Mouse (Mus musculus): Measurements from ENCODE around the gene Cd180.
"Not testable (repeated sequence)": the region's sequence is repeated elsewhere in the genome, so short reads cannot be mapped to it uniquely, and the experiment has no call there.

The Cd180 gene

GRCm38 (mm10) chr13:102677602-102678001 lies 15.8 kb upstream of the Cd180 start:
- not testable (repeated sequence) for DNase-seq (ENCODE audit: low read depth, low spot score)

- peak; percentile 70 for DNase-seq (ENCODE audit: low read depth, low spot score)
These were observed 14.9 kb upstream of the Cd180 start for GRCm38 (mm10) chr13:102678482-102678881.

- DNase-seq (ENCODE audit: low read depth, low spot score), result no peak
These were observed 8.5 kb upstream of the Cd180 start for GRCm38 (mm10) chr13:102684890-102685289.

- no peak for DNase-seq (ENCODE audit: low read depth, low spot score)
These were observed 5.2 kb upstream of the Cd180 start for GRCm38 (mm10) chr13:102688121-102688520.

- no peak for DNase-seq (ENCODE audit: low read depth, low spot score)
These were observed 3.9 kb upstream of the Cd180 start for GRCm38 (mm10) chr13:102689201-102690090.

- DNase-seq (ENCODE audit: low read depth, low spot score), result no peak
These were observed 3.2 kb upstream of the Cd180 start for GRCm38 (mm10) chr13:102690184-102690583.

GRCm38 (mm10) chr13:102691408-102692150 lies 1.8 kb upstream of the Cd180 start:
- DNase-seq (ENCODE audit: low read depth, low spot score), result peak; percentile 16

GRCm38 (mm10) chr13:102694154-102694553 lies 796 bp downstream of the Cd180 start:
- no peak for DNase-seq (ENCODE audit: low read depth, low spot score)

GRCm38 (mm10) chr13:102695121-102695905 lies 2.0 kb downstream of the Cd180 start:
- DNase-seq (ENCODE audit: low read depth, low spot score), result no peak

GRCm38 (mm10) chr13:102698335-102698734 lies 5.0 kb downstream of the Cd180 start:
- no peak for DNase-seq (ENCODE audit: low read depth, low spot score)

- DNase-seq (ENCODE audit: low read depth, low spot score), result peak; percentile 72
These were observed 5.5 kb downstream of the Cd180 start for GRCm38 (mm10) chr13:102698751-102699323.

GRCm38 (mm10) chr13:102700176-102700575 lies 6.8 kb downstream of the Cd180 start:
- no peak for DNase-seq (ENCODE audit: low read depth, low spot score)

GRCm38 (mm10) chr13:102700744-102701143 lies 7.4 kb downstream of the Cd180 start:
- no peak for DNase-seq (ENCODE audit: low read depth, low spot score)

GRCm38 (mm10) chr13:102716973-102717372 lies 23.6 kb downstream of the Cd180 start:
- DNase-seq (ENCODE audit: low read depth, low spot score), result no peak

GRCm38 (mm10) chr13:102725416-102725815 lies 32.1 kb downstream of the Cd180 start:
- no peak for DNase-seq (ENCODE audit: low read depth, low spot score)

GRCm38 (mm10) chr13:102725906-102726305 lies 32.5 kb downstream of the Cd180 start:
- DNase-seq (ENCODE audit: low read depth, low spot score), result no peak

- DNase-seq (ENCODE audit: low read depth, low spot score), result no peak
These were observed 33.5 kb downstream of the Cd180 start for GRCm38 (mm10) chr13:102726876-102727275.

GRCm38 (mm10) chr13:102728035-102728434 lies 34.7 kb downstream of the Cd180 start:
- no peak for DNase-seq (ENCODE audit: low read depth, low spot score)

- DNase-seq (ENCODE audit: low read depth, low spot score), result not testable (repeated sequence)
These were observed 35.6 kb downstream of the Cd180 start for GRCm38 (mm10) chr13:102728951-102729350.

GRCm38 (mm10) chr13:102733063-102733462 lies 39.7 kb downstream of the Cd180 start:
- no peak for DNase-seq (ENCODE audit: low read depth, low spot score)

- no peak for DNase-seq (ENCODE audit: low read depth, low spot score)
These were observed 44.5 kb downstream of the Cd180 start for GRCm38 (mm10) chr13:102737811-102738210.
